Mouse (Mus musculus) layer of hippocampus, adult 11-12 months (tissue): Measurements from ENCODE around the gene Pde11a.
A peak's percentile ranks its signal among the peaks of the same experiment; 100 is the strongest.

Experiments used
- DNase-seq: peaks from one replicate; pipeline ENCODE4 v3.0.0; 2022; ENCODE audit warnings: low spot score

Pde11a gene

DNA sequence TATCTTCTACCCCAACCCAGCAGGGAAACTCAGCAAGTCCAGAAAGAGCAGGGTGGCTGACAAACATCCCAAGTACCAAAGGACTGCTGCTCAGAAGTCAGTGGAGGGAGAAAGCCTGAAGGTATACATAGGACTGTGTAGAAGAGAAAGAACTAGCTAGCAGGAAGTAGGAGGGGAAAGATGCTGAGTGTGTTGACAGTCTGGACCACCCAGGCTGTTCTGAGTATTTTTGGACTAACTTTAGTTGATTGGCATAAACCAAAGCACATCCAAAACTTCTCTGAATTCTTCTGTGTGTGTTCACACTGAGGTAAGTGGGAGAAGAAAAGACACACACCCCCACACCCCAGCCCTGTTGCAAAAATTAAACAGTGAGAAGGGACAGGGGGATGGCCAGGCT, 248.1 kb downstream of the Pde11a start:
- DNase-seq: no peak

DNA sequence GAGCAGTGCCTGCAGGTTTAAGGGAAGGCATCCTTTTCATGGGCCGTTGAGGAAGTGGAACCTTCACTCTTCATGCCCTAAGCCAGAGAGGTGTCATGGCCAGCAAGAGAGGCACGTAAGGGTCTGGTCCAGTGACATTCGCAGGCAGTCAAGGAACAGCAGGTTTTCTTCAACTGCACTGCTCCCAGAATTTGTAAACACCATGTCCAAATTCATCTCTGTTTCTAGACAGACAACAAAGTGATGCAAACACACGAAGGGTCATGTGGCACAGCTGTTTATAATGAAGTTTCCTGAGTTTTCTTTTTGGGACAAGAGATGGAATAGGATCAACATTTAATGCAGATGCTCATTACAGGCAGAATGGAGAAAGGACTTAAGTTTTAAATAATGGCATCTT, 249.7 kb downstream of the Pde11a start:
- no peak for DNase-seq

DNA sequence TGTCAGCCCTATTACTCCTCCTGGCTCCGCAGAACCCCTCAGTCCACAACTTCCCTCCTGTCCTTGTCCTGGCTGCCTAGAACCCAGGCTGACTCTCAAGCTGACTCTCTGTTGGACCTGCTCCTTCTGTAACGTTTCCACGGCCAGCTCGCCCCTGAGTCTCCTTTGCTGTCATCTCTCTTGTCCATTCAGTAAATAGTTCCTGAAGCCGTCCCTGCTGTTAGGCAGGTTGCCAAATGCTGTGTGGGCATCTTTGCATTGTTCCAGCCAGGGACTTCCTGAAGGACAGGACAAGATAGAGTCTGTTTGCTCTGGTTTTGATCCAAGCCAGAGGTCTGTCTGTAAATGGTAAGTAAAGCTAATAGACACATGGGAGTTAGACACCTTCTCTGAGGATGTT, 250.2 kb downstream of the Pde11a start:
- DNase-seq: no peak

- DNase-seq: no peak
Observed at GRCm38 (mm10) chr2:76087170-76087569, 251.4 kb downstream of the Pde11a start.

GRCm38 (mm10) chr2:76084982-76085381, 253.6 kb downstream of the Pde11a start:
- no peak for DNase-seq

DNA sequence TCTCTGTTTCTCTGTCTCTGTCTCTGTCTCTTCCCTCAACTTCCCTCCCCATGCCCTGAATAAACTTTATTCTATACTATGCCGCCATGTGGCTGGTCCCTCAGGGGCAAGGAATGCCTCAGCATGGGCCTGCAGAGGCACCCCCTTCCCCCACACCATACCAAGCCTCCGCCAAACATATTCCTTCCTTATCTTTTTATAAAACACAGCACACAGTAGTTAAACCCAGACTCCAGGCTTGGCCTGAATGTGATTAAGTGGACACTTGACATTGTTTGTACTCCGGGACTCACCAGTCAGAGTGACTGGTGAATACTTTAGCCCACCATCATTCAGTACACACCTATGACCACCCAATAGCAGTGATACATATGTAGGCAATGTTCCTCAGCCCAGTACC, 254.7 kb downstream of the Pde11a start:
- DNase-seq: no peak

GRCm38 (mm10) chr2:76083396-76083795, 255.2 kb downstream of the Pde11a start:
- DNase-seq: no peak

GRCm38 (mm10) chr2:76081991-76082390, 256.6 kb downstream of the Pde11a start:
- no peak for DNase-seq

- no peak for DNase-seq
Observed at GRCm38 (mm10) chr2:76080549-76080948, 258.0 kb downstream of the Pde11a start.

- DNase-seq: no peak
Observed at GRCm38 (mm10) chr2:76076838-76077237, 261.7 kb downstream of the Pde11a start.

DNA sequence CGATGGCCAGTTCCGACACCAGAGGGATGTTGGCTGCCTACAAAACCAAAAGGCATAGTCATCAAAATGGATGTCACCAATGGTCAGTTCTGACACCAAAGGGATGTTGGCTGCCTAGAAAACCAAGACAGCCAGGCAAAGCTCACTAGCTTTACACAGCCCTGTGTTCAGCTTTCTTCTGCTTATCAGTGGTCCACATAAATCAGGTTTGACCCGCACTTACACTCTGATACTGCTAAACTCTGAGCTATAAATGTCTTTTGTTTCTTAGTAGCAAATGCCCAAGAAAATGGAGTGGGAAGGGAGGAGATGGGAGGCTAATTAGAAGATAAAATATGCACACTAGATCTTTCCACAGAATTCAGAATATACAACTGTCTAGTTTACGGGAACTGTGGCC, 262.5 kb downstream of the Pde11a start:
- DNase-seq: no peak

DNA sequence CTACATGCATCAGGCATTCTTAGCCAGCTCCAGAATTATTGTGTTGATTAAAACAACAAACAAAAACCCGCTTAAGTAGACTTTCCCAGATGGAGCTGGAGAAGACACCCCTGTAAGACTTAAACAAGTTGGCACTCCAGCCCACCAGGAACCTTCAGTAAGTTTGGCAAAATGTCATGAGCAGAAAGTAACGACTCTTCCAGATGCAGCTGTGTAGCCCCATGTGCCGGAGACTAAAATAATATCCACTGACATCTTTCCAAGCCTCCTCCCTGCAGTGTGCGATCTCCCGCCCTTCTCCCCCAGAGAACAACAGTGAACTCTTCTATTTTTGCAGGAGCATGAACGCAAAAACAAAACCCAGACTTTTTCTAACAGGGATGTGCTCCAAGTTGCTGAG, 265.5 kb downstream of the Pde11a start:
- no peak for DNase-seq

DNA sequence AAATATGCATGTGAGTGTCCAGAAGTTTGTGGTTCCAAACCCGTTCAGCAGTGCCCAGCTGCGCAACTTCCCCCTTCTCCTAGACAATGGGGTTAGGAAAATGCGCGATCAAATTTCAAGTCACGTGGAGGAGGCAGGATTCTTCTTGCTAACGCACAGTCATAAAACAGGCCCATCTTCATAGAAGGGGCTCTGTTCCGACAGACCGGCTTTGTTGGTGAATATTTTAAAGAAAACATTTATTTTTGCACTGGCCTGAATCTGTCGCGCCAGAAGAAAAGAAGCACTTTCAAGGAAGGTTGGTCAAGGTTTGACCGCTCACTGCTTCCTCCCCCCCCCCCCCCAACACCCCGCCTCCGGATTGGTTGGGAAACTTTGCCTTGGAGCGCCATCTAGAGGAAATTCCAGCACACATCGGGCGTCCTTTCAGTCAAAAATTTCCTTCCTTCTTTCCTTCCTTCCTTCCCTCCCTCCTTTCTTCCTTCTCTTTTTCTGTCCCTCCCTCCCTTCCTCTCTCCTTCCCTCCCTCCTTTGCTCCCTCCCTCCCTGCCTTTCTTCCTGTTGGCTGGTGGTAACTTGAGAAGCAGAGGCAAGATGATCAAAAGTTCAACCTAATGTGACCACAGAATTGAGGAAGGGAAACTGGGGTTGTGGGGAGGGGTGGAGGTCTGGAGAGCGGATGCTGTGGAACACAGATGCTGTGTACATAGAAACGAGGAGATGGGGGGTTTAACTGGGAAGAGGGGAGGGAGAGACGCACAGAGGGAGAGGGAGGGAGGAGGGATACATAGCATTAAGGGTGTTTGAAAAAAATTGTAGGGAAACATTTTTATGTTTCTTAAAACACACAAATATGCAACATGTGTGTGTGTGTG, 267.9 kb downstream of the Pde11a start:
- DNase-seq: peak; percentile 51

DNA sequence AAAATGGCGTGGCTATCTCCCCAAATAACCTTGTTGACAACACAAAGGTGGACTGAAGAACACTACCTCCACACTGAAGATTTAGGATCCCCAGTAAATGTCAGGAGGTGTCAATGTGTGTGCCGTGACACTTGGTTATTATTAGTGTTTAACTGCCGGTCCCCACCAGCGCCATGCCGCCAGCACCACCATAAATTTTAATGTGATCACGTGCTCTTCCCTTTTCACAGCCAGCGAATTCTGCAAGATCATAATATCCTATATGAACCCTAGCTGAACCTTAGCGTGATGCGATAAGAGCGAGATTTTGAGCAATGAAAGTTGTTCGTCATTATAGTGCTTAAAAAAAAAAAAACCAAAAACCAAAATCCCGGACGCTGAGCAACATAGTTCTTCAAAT, 269.3 kb downstream of the Pde11a start:
- DNase-seq: no peak

DNA sequence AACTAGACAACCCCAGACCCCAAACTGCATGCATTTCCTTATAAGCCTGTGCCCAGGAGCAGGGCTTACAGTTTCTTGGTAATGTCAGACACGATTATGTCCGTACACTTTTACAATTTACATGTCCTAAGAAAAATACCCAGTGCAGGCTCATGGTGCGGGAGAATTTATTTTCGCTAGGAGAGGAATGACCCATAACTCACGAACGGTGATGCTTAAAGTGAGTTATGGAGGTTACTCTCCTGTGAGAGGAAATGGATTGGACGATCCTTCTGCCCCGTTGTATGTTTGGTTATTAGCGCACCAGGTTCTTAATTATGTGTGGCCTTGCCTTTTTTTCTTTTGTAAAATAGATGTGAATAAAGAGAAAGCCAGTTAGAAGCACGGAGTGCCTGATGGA, 270.4 kb downstream of the Pde11a start:
- no peak for DNase-seq

DNA sequence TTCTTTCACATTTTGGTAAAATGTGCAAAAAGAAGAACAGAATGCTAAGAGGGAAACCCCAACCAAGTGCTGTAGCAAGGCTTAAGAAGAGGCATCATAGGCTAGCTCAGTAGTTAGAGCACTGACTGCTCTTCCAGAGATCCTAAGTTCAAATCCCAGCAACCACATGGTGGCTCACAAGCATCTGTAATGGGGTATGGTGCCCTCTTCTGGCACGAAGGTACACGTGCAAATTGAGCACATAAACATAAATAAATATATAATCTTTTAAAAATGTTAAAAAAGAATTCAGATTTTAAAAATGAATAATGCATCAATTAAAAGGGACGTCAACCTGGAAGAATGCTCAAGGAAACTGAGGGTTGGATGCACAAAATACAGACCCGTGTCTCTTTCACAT, 271.4 kb downstream of the Pde11a start:
- peak; percentile 18 for DNase-seq

DNA sequence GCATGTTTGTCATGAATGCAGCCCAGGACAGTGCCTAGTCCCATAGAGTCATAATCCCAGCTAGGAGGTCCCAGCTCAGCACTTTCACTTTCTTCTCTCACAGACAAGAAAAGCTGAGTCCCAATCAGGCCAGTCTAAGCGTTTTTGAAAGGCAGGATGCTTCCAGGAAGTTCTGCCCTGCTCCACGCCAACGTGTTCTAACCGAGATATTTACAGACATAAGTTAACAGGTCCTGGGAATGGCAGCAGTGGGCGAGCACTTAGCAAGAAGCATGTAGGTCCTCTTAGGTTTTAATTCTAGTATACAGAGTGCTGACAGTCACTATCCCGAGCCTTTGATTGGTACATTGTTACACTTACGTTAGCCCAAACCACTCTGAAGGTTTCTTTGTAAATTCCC, 273.3 kb downstream of the Pde11a start:
- DNase-seq: no peak

GRCm38 (mm10) chr2:76064078-76064477, 274.5 kb downstream of the Pde11a start:
- DNase-seq: peak; percentile 47

DNA sequence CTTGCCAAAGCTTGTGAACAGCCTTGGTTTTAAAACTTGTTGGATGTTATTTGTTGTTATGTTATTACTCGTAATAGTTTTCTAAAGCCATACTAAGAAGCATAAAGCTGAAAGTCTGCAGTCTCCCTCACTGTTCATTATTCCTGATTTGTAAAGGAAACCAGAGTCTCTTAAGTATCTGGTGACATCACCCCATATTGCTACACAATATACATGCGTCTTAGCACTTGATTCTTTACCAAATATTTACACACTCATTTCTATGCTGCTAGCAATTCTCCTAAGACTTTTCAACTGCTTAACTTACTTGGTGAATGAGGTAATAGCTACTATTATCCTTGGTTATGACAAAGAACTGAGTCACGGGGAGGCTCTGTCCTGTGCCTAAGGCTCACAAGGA, 278.4 kb downstream of the Pde11a start:
- no peak for DNase-seq

- DNase-seq: no peak
Observed at GRCm38 (mm10) chr2:76059595-76059994, 279.0 kb downstream of the Pde11a start.

DNA sequence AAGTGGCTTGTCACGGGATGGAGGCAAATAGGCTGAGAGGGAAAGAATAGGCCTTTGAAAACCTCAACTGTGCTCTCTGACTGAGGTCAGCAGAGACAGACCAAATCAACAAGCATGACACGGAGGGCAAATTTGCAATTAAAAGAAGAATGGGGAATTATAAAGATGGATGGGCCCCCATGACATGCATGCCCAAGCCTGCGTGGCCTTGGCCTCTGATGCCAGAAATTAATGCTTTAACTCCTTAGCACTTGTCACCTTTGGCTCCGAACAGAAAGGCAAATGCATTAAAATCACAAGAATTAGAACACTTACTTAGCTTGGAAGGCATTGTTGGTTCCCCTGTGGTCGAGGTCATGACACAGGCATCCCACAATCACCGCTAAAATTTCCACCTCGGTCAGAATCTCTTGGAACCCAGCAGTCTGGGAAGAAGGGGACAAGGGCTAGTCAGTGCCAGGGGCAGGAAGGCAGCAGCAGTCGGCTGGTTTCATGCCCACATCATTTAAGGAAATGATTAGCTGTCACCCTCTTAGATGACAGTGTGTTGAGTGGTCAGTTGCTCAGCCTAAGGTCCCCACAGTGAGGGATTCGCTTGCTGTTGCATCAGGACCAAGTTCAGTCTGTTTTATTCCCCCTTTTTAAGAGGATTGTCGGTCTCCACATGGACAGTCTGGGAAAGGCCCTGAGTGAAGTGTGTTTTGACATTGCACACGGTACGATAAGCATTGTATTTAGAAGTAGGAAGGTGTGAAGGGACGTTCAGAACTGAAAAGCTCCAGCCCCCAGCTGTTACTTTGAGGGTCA, 279.7 kb downstream of the Pde11a start:
- no peak for DNase-seq

- no peak for DNase-seq
Observed at GRCm38 (mm10) chr2:76057555-76057954, 281.0 kb downstream of the Pde11a start.

DNA sequence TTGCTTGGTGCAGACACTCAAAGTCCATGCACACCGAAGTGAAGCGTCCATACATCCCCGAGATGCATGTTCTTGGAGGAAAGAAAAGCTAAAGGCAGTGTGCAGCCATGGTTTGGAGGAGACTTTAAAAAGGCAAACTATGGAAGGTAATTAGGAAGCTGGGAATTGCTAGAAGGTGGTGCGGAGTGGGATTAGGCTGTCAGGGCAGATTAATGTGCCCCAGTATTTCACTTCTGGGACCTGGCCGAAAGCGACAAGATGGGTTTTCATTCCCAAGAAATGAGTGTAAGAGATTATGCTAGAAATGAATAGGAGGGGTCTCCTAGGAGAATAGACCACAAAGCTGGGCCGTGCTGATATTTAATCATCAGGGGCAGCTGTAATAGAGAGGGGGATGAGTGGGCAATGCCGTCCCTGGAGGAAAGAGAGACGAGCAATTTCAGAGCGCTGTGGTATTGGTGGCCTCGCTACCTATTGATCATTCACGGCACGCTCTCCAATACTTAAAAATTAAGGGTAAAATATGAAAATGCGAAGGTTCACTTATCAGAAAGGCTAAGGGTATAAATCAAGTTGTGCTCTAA, 284.7 kb downstream of the Pde11a start:
- DNase-seq: no peak
